Mouse (Mus musculus) thymus, adult 2 months (tissue): ENCODE data around the gene Mrpl37.

Experiments used
- CTCF ChIP-seq: fragments of 200-500 bp; IDR thresholded peaks from 2 replicates; pipeline ENCODE4 v1.5.1; 2012; ENCODE audit warnings: mild to moderate bottlenecking, control low read depth, low read length, moderate library complexity, borderline replicate concordance; ENCODE audit not compliant: control insufficient read depth, poor library complexity, insufficient read depth; ENCODE audit errors: extremely low read depth
- POLR2A ChIP-seq: fragments of 200-500 bp; IDR thresholded peaks from 2 replicates; pipeline ENCODE4 v1.6.1; 2012; ENCODE audit warnings: mild to moderate bottlenecking, low read length, control low read depth, moderate library complexity; ENCODE audit not compliant: control insufficient read depth, poor library complexity, insufficient read depth; ENCODE audit errors: extremely low read depth

DNA sequence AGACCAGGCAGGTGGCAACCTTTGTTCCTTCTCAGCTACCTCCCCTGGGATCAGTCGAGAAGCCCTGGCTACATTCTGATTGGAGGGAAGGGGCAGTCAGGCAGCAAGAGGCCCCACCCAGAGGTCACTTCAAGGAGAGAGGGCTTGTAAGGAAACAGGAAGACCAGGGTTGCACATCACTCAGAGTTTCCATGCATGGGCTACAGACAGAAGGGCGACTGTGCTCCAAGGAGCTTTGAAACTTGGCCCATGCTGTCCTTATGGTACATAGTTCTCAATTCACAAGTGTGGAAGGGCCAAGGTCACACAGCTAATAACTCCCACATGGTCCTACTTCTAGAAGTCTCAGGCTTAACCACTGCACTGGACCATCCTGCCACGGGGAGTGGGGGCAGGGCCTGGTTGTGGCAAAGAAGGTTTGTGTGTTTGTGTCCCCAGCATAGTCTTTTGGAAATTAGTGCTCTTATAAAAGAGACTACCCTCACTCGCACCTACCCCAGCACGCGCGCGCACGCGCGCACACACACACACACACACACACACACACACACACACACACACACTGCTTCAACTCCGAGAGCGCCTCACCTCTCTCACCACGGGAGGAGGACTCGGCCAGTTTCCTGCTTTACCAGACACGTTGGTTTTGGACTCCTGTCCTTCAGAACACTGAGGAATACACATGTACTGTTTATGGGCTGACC, 28.0 kb upstream of the Mrpl37 start:
- no peak for TF ChIP-seq POLR2A
- TF ChIP-seq CTCF, result no peak
